Mouse (Mus musculus) left cerebral cortex, postnatal 10 days (tissue): ENCODE results near the gene Arfgef2. TPM values are rescaled to one million over a fixed set of nuclear protein-coding genes. Genes with fewer than 3 reads are reported as not detected.

Experiments
- DNase-seq, 2 experiments: peaks; one replicate each; pipeline ENCODE4 v3.0.0; 2021 to 2022; ENCODE audit warnings: low spot score in 2 of 2, mixed read lengths in 1 of 2; ENCODE audit errors: extremely low spot score in 1 of 2
- intact Hi-C: fragments of 180-260 bp; cut with DNase I; formaldehyde crosslinking; loops from one replicate; pipeline ENCODE4 v1.15.1; 2025
- total RNA-seq, 2 experiments: library from RNA; stranded (reverse); gene quantifications; 2 replicates each; pipeline ENCODE4 v1.2.3; 2021

Gene Arfgef2
- total RNA-seq, 2 experiments from 2014 or later: 39.5 to 44.2 TPM

DNA sequence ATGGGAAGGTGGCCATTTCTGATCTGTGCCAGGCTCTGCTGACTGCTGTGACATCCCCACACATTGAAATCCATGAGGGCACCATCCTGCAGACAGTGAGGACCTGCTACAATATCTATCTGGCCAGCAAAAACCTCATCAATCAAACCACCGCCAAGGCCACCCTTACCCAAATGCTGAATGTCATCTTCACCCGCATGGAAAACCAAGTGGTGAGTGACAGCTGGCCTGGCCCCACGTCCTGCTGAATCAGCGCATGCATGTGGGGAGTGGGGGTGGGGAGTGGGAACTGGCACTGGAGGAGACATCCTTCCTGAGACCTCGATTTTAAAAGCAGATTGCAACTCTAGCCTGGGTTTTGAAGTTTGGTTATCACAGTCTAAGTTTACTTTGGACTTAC, 30.2 kb downstream of the Arfgef2 start:
- DNase-seq: no peak
- intact Hi-C loops: no loop called here

DNA sequence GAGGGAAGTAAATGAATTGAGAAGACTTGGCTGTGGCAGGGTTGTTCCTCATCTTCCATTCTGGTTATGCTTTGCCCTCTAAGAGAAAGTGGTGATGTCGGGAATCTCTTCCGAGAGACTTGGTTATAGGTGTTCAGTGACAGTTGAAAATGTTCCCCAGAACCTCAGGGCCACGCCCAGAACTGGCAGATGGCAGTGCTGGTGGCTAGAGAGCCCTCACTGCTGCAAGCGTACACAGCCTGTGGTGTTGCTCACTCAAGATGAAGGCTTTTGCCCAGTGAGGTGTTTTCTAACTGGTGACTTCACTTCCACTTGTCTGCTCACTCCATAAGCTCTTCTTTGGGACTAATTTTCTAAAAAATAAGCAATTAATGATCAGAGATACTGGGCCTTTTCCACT, 36.4 kb downstream of the Arfgef2 start:
- intact Hi-C loops: no loop called here
- DNase-seq: no peak

DNA sequence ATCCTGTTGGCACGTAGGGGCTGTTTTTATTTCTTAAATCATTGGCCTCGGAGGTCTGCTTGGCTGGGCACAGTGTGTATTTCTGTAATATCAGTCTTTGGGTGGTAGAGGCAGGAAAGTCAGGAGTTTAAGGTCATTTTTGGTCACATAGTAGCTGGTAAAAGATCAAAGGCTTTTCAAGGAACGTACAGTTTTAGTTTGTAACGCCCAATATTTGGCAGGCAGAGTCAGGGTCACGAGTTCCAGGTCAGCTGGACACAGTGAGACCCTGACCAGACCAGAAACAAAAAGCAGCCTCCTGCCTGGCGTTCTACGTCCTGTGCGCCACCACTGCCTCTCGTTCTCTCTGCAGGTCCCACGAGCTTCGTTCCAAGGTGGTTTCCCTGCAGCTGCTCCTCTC, 45.3 kb downstream of the Arfgef2 start:
- DNase-seq: no peak
- intact Hi-C loops: no loop called here

DNA sequence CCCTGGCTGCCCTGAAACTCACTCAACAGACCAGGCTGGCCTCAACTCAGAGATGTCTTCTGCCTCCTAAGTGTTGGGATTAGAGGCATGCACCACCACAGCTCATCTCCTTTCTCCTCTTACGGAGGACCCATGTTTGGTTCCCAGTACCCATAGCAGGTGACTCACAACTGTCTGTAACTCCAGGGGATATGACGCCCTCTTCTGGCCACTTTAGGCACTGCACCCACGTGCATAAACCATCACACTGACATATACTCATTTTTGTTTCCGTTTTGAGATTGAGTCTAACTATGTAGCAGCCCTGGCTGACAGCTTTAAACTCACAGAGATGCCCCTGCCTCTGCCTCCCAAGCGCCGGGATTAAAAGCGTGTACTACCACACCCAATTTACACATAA, 46.9 kb downstream of the Arfgef2 start:
- no peak for DNase-seq
- intact Hi-C loops: no loop called here

DNA sequence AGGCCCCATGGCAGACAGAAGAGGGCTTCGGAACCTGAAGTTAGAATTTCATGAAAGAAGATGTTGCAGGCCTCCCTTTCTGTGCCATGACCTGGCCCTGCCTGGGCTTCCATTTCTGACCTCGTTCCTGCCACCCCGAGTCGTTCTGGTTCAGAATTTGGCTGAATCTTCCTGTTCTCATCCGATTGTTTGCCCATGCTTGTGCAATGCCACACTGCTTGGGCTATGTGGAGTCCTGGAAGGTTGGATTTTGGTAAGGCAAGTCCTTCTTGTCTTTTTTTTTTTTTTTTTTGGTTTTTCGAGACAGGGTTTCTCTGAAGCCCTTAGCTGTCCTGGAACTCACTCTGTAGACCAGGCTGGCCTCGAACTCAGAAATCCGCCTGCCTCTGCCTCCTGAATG, 50.4 kb downstream of the Arfgef2 start:
- DNase-seq: no peak
- intact Hi-C loops: no loop called here

DNA sequence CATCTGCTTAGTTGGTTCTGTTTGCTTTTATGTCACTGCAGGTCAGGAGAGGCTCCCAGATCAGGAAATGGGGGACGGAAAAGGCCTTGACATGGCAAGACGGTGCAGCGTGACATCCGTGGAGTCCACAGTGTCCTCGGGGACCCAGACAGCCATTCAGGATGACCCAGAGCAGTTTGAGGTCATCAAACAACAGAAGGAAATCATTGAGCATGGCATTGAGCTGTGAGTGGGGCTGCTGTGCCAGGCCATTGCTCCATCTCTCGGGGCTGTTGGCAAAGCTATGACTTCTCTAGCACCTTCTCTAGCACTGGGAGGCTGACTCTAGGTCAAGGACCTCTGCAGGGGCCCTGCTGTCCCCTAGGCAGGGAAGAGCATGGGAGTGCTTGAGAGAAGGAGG, 51.0 kb downstream of the Arfgef2 start:
- intact Hi-C loops: no loop called here
- no peak for DNase-seq

DNA sequence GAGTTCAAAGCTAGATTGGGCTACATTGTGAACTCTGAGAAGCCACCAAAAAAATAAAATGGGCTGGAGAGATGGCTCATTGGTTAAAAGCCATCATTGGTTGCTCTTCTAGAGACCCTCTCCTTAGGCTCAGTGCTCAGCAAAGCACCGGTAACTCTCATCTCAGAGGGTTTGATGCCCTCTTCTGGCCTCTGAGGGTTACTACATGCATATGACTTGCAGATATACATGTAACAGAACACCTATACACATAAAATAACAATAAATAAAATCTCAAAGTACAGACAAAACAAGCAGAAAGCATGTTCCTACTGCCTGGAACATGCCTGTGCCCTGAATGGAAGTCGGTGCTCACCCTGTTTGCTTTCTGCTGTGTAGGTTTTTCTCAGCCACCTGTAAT, 51.7 kb downstream of the Arfgef2 start:
- DNase-seq: no peak
- intact Hi-C loops: no loop called here

DNA sequence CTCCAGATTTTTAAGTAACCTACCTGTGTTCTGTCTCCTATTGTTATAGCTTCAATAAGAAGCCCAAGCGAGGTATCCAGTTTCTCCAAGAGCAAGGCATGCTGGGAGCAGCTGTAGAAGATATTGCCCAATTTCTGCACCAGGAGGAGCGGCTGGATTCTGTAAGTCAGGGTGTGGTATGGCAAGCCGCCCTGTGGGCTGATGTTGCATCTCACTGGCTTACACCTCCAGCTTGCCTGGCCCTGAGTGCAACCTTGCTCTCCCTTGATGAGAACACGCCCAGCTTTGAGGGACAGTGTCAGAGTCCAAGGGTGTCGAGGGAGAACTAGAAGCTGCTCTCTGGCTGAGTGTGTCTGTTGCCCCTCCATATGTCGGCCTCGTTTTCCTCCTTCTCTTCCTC, 53.8 kb downstream of the Arfgef2 start:
- DNase-seq: no peak
- intact Hi-C loops: no loop called here

DNA sequence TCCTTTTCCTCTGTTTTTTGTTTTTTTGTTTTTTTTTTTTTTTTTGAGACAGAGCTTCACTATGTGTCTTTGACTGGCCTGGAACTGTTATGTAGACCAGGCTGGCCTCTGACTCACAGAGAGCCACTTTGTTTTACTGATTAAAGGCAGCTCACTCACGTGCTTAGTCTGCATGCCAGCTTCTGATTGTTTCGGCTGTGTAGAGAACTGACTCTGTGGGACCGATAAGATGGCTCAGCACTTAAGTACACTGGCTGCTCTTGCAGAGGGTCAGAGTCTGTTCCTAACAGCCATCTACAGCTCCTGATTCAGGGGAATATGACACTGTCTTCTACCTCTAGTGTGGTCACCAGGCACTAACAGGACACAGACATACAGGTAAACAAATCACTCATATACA, 57.1 kb downstream of the Arfgef2 start:
- DNase-seq: no peak
- intact Hi-C loops: loop anchor here (5.0 to 10.0 kb wide), 2 partner anchors 162 to 285 kb away; no protein-coding TSS in a partner anchor

DNA sequence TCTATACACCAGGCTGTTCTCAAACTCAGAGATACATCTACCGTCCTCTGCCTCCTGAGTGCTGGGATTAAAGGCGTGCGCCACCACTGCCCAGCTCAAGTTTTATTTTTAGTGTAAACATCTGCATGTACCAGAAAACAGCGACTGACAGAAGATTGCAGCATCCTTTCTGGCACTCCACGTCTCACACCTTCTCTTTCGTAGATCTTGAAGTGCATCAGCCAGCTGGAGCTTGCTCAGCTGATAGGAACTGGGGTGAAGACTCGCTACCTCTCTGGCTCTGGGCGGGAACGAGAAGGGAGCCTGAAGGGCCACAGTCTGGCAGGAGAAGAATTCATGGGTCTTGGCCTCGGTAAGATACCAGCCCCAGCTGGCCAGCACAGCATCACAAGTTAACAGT, 60.1 kb downstream of the Arfgef2 start:
- intact Hi-C loops: loop anchor here (10.0 kb wide), 1 partner anchor 159 kb away; no protein-coding TSS in a partner anchor
- DNase-seq: no peak

DNA sequence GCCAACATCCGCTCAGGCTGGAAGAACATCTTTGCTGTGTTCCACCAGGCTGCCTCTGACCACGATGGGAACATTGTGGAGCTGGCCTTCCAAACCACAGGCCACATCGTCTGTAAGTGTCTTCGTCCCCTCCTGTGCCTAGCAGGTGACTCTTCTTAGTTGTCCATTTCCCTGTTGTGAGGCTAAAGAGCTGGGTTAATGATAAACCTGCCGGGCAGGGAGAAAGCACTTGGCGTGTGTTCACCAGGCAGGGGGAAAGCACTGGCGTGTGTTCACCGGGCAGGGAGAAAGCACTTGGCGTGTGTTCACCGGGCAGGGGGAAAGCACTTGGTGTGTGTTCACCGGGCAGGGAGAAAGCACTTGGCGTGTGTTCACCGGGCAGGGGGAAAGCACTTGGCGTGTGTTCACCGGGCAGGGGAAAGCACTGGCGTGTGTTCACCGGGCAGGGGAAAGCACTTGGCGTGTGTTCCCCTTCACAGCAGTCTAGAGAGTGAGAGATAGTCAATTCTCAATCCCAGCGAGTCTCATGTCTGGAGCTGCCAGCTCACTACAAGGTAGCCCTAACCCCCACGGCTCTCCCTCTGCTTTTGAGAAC, 65.0 kb downstream of the Arfgef2 start:
- intact Hi-C loops: no loop called here
- DNase-seq: no peak

DNA sequence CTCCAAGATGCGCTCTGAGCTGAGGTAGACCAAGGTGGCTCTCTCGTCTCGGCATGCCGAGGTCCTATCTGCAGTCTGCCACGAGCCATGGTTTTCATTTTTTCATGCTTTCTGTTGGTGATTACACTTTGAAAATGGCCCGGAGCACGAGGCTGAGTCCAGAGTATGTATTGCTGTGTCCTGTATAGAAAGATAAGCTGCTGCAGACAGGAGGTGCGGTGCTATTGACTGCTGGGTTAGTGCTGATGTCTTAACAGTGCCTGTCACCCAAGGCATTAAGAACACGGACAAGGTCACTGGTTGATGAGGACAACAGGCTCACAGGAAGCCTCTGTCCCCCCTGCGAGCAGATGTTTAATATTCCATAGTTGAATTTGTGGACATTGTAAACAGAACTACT, 65.5 kb downstream of the Arfgef2 start:
- intact Hi-C loops: no loop called here
- no peak for DNase-seq

DNA sequence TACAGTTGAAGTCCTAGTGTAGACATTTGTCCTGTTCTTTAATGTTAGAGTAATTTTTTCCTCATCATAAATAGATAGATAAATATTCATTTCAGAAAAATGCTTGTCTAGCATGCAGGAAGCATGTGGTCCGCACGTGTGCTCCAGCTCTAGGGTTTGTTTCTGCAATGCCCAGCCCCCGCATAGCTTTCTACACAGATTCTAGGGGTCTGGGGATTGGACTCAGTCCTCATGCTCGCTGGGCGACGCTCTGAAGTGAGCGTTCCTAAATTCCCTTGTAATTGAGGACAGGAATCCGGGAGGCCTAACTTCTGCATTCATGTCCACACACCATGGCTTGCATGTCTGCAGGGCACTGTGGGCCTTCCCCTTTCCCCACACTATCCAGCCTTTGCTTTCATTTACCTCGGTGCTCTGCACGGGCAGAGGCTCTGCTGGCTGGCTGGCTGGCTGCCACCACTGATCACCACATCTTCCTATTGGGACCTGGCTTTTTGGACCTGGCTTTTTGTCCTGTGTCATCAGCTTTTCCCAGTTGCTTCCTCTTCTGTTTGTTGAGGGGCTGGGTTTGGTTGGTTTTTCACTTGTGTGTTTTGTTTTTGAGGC, 69.4 kb downstream of the Arfgef2 start:
- peak in 1 of 2 experiments; percentile 40 for DNase-seq
- intact Hi-C loops: no loop called here

DNA sequence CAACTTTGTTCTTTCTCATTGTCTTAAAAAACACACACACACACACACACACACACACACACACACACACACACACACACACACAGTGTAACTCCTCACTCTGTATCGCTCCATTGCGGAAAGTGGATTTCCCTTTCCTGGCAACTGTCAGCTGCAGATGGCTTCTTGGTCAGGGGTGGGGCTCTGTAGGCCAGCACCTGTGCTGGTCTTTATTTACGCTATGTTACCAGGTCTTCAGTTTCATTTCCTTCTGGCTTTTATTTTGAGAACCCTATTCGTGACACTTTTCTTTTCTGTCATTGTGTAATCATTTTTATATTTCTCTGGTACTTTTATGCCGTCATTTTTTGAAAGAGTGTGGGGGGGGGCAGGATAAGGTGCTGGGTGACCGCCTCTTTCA, 70.2 kb downstream of the Arfgef2 start:
- no peak for DNase-seq
- intact Hi-C loops: no loop called here

DNA sequence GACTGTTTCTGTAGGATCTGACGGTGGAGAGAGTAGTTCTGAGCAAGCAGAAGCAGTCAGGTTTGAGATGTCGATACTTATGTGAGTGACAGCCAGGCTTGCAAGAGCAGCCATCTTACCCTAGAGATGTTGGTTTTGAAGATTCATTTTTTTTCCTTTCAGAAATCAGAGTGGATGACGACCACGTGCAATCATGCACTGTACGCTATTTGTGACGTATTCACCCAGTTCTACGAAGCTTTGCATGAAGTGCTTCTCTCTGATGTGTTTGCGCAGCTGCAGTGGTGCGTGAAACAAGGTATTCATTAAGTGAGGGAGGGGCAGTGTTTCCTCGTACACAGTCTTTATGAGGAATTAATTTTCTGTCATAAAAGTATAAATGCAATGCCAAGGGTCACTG, 70.9 kb downstream of the Arfgef2 start:
- intact Hi-C loops: no loop called here
- no peak for DNase-seq

DNA sequence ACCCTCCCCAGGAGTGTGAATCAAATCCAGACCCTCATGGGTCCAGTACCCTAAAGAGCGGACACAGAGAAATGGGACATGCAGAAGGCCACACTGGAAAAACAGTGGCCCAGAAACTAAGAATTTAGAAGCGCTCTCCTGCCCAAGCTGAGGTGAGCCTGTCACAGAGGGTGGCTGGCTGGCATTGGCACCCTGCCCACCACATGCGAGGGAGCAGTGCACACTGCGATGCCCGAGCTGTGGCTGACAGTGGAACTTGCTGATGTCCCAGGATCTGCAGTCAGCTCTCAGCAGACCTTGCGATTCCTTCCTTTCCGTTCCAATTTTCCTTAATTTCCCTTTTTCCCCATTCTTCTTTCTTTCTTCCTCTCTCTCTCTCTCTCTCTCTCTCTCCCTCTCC, 79.7 kb downstream of the Arfgef2 start:
- intact Hi-C loops: no loop called here
- DNase-seq: peak in 1 of 2 experiments; percentile 48

DNA sequence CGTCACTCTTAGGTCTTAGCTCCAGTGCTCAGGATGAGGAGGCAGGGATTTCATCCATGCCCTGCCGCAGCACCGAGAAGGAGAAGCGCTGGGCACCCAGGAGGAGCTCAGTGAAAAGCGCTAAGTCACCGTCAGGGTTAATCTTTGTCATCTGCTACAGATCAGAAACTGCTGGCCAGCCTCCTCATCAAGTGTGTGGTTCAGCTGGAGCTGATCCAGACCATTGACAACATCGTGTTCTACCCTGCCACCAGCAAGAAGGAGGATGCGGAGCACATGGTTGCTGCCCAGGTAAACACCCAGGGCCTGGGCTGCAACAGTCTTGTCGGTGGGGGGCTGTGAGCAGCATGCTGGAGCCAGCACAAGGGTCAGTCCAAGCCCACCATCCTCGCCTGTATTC, 80.2 kb downstream of the Arfgef2 start:
- intact Hi-C loops: no loop called here
- no peak for DNase-seq

DNA sequence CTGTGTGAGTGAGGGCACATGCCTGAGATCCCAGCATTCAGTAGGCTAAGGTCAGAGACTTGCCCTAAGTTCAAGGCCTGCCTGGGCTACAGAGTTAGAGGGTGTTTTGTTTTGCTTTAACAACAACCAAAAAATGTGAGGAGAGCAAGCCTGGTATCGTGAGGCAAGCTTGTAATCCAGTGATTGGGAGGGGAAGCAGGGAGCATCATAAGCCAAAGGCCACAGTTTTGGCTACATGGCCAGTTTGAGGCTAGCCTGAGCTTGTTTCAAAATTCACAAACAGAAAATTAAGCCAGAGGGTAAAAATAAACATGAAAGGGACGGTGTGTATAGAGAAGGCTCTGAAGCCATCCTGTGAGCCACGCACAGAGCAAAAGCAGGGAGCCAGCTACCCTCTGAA, 80.8 kb downstream of the Arfgef2 start:
- no peak for DNase-seq
- intact Hi-C loops: no loop called here

DNA sequence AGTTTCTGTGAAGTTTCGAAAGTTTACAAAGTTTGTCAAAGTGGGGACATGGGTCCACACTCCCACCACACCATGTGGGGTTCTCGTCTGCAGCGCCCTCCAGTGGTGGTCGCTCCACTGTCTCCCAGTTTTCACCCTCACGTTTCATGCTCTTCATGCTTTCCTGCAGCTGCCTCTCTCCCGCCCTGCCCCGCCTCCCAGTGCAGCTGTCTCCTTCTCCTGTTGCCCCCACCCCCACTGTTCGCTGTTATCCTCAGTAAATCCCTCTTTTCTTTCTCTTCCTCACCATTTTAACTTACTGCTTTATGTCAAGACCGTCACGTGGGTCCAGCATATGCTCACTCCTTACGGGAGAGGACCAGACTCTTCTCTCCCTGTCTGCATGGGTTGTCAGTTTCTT, 82.4 kb downstream of the Arfgef2 start:
- no peak for DNase-seq
- intact Hi-C loops: no loop called here

DNA sequence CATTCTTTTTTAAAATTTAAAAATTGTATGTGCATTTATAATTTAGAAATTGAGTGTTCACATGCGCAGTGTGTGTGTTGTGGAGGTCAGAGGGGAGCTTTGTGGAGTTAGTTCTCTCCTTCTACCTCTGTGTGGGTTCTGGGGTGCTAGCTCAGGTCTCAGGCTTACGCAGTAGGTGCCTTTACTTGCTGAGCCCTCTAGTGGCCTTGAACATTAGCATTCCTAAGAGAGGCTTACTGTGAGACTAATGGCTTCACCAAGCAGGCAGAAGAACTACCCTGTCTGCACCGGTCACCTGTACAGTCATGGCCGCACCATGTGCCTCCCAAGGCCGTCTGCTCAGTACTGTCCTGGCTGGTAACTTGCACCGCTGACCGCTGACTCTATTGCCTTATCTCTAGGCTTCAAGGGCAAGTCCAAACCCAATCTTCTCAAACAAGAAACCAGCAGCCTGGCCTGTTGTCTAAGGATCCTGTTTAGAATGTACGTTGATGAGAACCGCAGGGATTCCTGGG, 86.0 kb downstream of the Arfgef2 start:
- intact Hi-C loops: no loop called here

DNA sequence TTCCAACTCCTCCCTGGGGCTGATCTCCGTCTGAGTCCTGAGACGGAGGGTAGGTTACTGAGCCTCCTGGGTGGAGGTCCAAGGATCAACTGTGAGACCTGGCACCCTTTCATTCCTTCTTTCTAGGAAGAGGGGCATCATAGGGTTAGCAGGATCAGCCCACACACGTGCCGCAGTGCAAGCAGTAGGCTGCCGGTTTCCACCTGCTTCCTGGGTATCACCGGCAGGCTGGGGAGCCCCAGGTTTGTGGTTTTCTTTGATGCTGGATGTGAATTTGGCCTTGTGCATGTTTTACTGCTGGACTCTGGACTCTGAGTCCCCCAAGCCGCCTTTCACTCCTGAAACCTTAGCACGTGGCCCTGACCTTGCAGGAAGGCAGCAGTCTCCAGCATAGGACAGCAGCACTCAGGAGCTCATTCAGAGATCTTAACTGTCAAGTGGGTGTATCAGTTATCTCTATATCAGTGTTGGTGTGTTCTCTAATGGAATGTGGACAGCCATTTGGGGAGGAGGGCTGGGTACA, 86.8 kb downstream of the Arfgef2 start:
- no peak for DNase-seq
- intact Hi-C loops: no loop called here

More for the DNA sequence above, 86.0 kb downstream of the Arfgef2 start:
- no peak for DNase-seq
